28 mouse cellular contexts compared by ENCODE assay signal in genomic region chr5:35005659-35006058, GRCm38 (mm10). TPM values are rescaled to one million over a fixed set of nuclear protein-coding genes. Genes with fewer than 3 reads are reported as not detected.
DNase-seq lines count a peak whose midpoint lies in the region; ATAC-seq lines count a peak whose summit lies in the region.
"Had no signal": no experiment of that assay in that cellular context is flagged by ENCODE, and none has a peak within 500 bp of the region (broad histone marks: within the 10 kb centered on the region; RNA-seq: fewer than 3 reads in every experiment).

No protein-coding gene starts in this region.

- no peak overlapping the region for H3K4me2 ChIP-seq in liver, embryonic 13.5 days
- H3K4me2 ChIP-seq in liver, embryonic 16.5 days (ENCODE audit: low read depth, low read length): no peak overlapping the region
- H3K4me2 ChIP-seq: embryonic facial prominence, embryonic 13.5 days; heart, embryonic 13.5 days; hindbrain, embryonic 13.5 days had no signal

- no peaks in the 10 kb centered on the region for H3K27me3 ChIP-seq in liver, embryonic 13.5 days
- H3K27me3 ChIP-seq in liver, embryonic 16.5 days (ENCODE audit: control insufficient read depth, insufficient read depth, low read depth, low read length): no peaks in the 10 kb centered on the region
- H3K27me3 ChIP-seq: CH12.LX; embryonic facial prominence, embryonic 13.5 days; heart, embryonic 13.5 days; hindbrain, embryonic 13.5 days had no signal

- H3K4me3 ChIP-seq in liver, embryonic 13.5 days (replicated peaks): no peak overlapping the region
- no peak overlapping the region for H3K4me3 ChIP-seq in liver, embryonic 16.5 days (ENCODE audit: low read depth, low read length)
- H3K4me3 ChIP-seq: embryonic facial prominence, embryonic 10.5 days; embryonic facial prominence, embryonic 13.5 days; heart, embryonic 13.5 days; hindbrain, embryonic 10.5 days; hindbrain, embryonic 13.5 days had no signal

- intact Hi-C loops in heart, postnatal 10 days (cut with DNase I): no loop called here

- no peaks in the 10 kb centered on the region for H3K9me3 ChIP-seq in liver, embryonic 13.5 days (replicated peaks)
- no peaks in the 10 kb centered on the region for H3K9me3 ChIP-seq in liver, embryonic 16.5 days (replicated peaks; ENCODE audit: control insufficient read depth, low read length)
- H3K9me3 ChIP-seq: embryonic facial prominence, embryonic 10.5 days; embryonic facial prominence, embryonic 13.5 days; G1E; heart, embryonic 13.5 days; hindbrain, embryonic 10.5 days; hindbrain, embryonic 13.5 days had no signal

- no peak overlapping the region for H3K9ac ChIP-seq in liver, embryonic 13.5 days
- no peak overlapping the region for H3K9ac ChIP-seq in liver, embryonic 16.5 days (ENCODE audit: low read depth, low read length)
- H3K9ac ChIP-seq: embryonic facial prominence, embryonic 13.5 days; forebrain, postnatal 0 days; heart, embryonic 13.5 days; hindbrain, embryonic 13.5 days had no signal

- peaks cover 64% of the 10 kb centered on the region for H3K36me3 ChIP-seq in liver, embryonic 13.5 days
- peaks cover 2% of the 10 kb centered on the region; the same call in 1 of the 2 replicates for H3K36me3 ChIP-seq in liver, embryonic 16.5 days (ENCODE audit: control insufficient read depth, insufficient read depth)
- H3K36me3 ChIP-seq: G1E had no signal

- H3K27ac ChIP-seq in liver, embryonic 13.5 days: peak overlapping the region; percentile 16; the same call in 1 of the 2 replicates
- H3K27ac ChIP-seq in liver, embryonic 16.5 days (ENCODE audit: low read length): no peak overlapping the region
- H3K27ac ChIP-seq: embryonic facial prominence, embryonic 10.5 days; embryonic facial prominence, embryonic 13.5 days; heart, embryonic 13.5 days; hindbrain, embryonic 10.5 days; hindbrain, embryonic 13.5 days had no signal

- peaks cover 51% of the 10 kb centered on the region for H3K4me1 ChIP-seq in liver, embryonic 13.5 days (replicated peaks)
- H3K4me1 ChIP-seq in liver, embryonic 16.5 days (ENCODE audit: control insufficient read depth, low read depth, low read length): peaks cover 19% of the 10 kb centered on the region

- 71% methylated on average over 3 of the region's 3 CpGs for WGBS in liver, embryonic 13.5 days (ENCODE audit: insufficient replicate concordance)
- WGBS in liver, embryonic 16.5 days (ENCODE audit: insufficient replicate concordance): 72% methylated on average over 3 of the region's 3 CpGs

- peak; percentile 31 for DNase-seq in spleen, adult 12 weeks (ENCODE audit: low spot score)
- no peak for DNase-seq in spleen, postnatal 14 days (ENCODE audit: low spot score in 2 of 2)
- peak; percentile 38 for DNase-seq in liver, embryonic 13.5 days
- no peak for DNase-seq in adipocyte (ENCODE audit: low spot score)
- DNase-seq in heart, postnatal 10 days: no peak
- DNase-seq: adrenal gland, adult 8-10 months; adrenal gland, postnatal 25 days; B cell, adult 2 months; cerebellum, adult 11-12 months; cerebellum, adult 8-10 months; cerebellum, postnatal 10 days; cerebellum, postnatal 36 days; embryo, embryonic 11 days; forebrain, postnatal 0 days; gastrocnemius, postnatal 25 days; heart, adult 18-20 months had no signal

- peak; percentile 89 for ATAC-seq in erythroid progenitor cell, adult 5-6 weeks (replicated peaks; ENCODE audit: low FRiP score, poor library complexity, severe bottlenecking)
- peak; percentile 90 for ATAC-seq in liver, embryonic 13.5 days (ENCODE audit: low read depth)
- ATAC-seq in liver, embryonic 16.5 days (ENCODE audit: low read depth): peak; percentile 54
- ATAC-seq: forebrain, embryonic 14.5 days; forebrain, postnatal 0 days; hindbrain, embryonic 16.5 days had no signal

RNA-seq across cellular contexts. Expression of gene Hgfac, which starts 35.6 kb away (rescaled TPM):
- not detected in 2 replicates for total RNA-seq in erythroid progenitor cell, adult 5-6 weeks (2015; ENCODE audit: low replicate concordance)
- not detected in 2 replicates for total RNA-seq in erythroid progenitor cell, adult 5-6 weeks (2017; ENCODE audit: low replicate concordance)
- polyA plus RNA-seq in liver, embryonic 13.5 days (2015; fragmentation: Nextera tagmentation; extraction: Ambion mirVana): 51.6 and 53.5 TPM in 2 replicates
- polyA plus RNA-seq in liver, embryonic 16.5 days (2015; fragmentation: Nextera tagmentation; extraction: Ambion mirVana): 214 and 277 TPM in 2 replicates
- 1 to 10 TPM; 1.1 TPM for total RNA-seq in heart, postnatal 10 days (2021)
- total RNA-seq: CH12.LX had no signal
- polyA plus RNA-seq: forebrain, embryonic 14.5 days; forebrain, postnatal 0 days; G1E had no signal

RNA-seq across cellular contexts. Expression of gene Dok7, which starts 50.9 kb away (rescaled TPM):
- total RNA-seq in erythroid progenitor cell, adult 5-6 weeks (2015; ENCODE audit: low replicate concordance): not detected in 2 replicates
- total RNA-seq in erythroid progenitor cell, adult 5-6 weeks (2017; ENCODE audit: low replicate concordance): not detected in 2 replicates
- polyA plus RNA-seq in liver, embryonic 13.5 days (2015; fragmentation: Nextera tagmentation; extraction: Ambion mirVana): 0.13 and 0.16 TPM in 2 replicates
- 0.08 and 0.19 TPM in 2 replicates for polyA plus RNA-seq in liver, embryonic 16.5 days (2015; fragmentation: Nextera tagmentation; extraction: Ambion mirVana)
- total RNA-seq in heart, postnatal 10 days (2021): 10 to 100 TPM; 32.3 to 52.6 TPM
- total RNA-seq: CH12.LX, G1E had no signal
- polyA plus RNA-seq: forebrain, embryonic 11.5 days; G1E had no signal

RNA-seq across cellular contexts. Expression of gene Rgs12, which starts 56.4 kb away (rescaled TPM):
- 37.3 and 41.4 TPM in 2 replicates for total RNA-seq in erythroid progenitor cell, adult 5-6 weeks (2015; ENCODE audit: low replicate concordance)
- 62.8 and 79.7 TPM in 2 replicates for total RNA-seq in erythroid progenitor cell, adult 5-6 weeks (2017; ENCODE audit: low replicate concordance)
- 21.7 and 28.8 TPM in 2 replicates for polyA plus RNA-seq in liver, embryonic 13.5 days (2015; fragmentation: Nextera tagmentation; extraction: Ambion mirVana)
- 15.7 and 16.2 TPM in 2 replicates for polyA plus RNA-seq in liver, embryonic 16.5 days (2015; fragmentation: Nextera tagmentation; extraction: Ambion mirVana)
- 10 to 100 TPM; 32.5 to 36.5 TPM for total RNA-seq in heart, postnatal 10 days (2021)

Comparison
In these comparisons a context has a peak if more than half of its experiments do, and no peak if none do; other contexts are left out.
1. DNase-seq: peak in spleen, adult 12 weeks (single experiment) and liver, embryonic 13.5 days (single experiment); none in spleen, postnatal 14 days (0 of 2), adipocyte (single experiment) and heart, postnatal 10 days (0 of 2).
2. RNA of gene Dok7, which starts 50.9 kb away (total RNA-seq): 32.3 to 52.6 TPM in heart, postnatal 10 days; not detected in erythroid progenitor cell, adult 5-6 weeks; every median in the first group is over 10 times any median in the second.
3. Peak in every context shown above with its lines, with median percentiles within 50 percentile points of each other: ATAC-seq.